Mouse (Mus musculus) intestine, embryonic 15.5 days (tissue): ENCODE data around the gene Tbc1d10a. TPM values are rescaled to one million over a fixed set of nuclear protein-coding genes. Genes with fewer than 3 reads are reported as not detected.

ENCODE experiments used
- ATAC-seq: fragments of 200-750 bp; cut with Nextera tagmentation; 2 replicates; pipeline ENCODE4 v1.8.0; 2017; ENCODE audit warnings: moderate TSS enrichment, moderate library complexity
- H3K27ac ChIP-seq: fragments of 300-500 bp; sonication (generic); 2 replicates; pipeline ENCODE4 v1.5.1; 2015; ENCODE audit warnings: mild to moderate bottlenecking, inconsistent platforms
- H3K27me3 ChIP-seq: fragments of 300-500 bp; sonication (generic); replicated peaks from 2 replicates; pipeline ENCODE4 v1.6.1; 2015; ENCODE audit warnings: inconsistent platforms
- H3K36me3 ChIP-seq: fragments of 300-500 bp; sonication (generic); 2 replicates; pipeline ENCODE4 v1.6.1; 2015; ENCODE audit warnings: inconsistent platforms
- H3K4me1 ChIP-seq: fragments of 300-500 bp; sonication (generic); replicated peaks from 2 replicates; pipeline ENCODE4 v1.6.1; 2015; ENCODE audit warnings: inconsistent platforms
- H3K4me2 ChIP-seq: fragments of 300-500 bp; sonication (generic); replicated peaks from 2 replicates; pipeline ENCODE4 v1.6.1; 2015; ENCODE audit warnings: mild to moderate bottlenecking, inconsistent platforms
- H3K4me3 ChIP-seq: fragments of 300-500 bp; sonication (generic); replicated peaks from 2 replicates; pipeline ENCODE4 v1.5.1; 2015; ENCODE audit warnings: inconsistent platforms
- H3K9ac ChIP-seq: fragments of 300-500 bp; sonication (generic); 2 replicates; pipeline ENCODE4 v1.6.1; 2015; ENCODE audit warnings: inconsistent platforms
- H3K9me3 ChIP-seq: fragments of 300-500 bp; sonication (generic); 2 replicates; pipeline ENCODE4 v1.6.1; 2016; ENCODE audit warnings: inconsistent platforms
- WGBS: fragments of 180-500 bp; shearing (Covaris S2); methylation state at CpG from one replicate; pipeline ENCODE4 v1.1.7; 2015; 5-methylcytosine and 5-hydroxymethylcytosine counted together
- polyA plus RNA-seq: library from polyadenylated mRNA; unstranded; fragments of >200 nt; fragmentation: Nextera tagmentation; extraction: Ambion mirVana; gene quantifications from 2 replicates; pipeline ENCODE4 v1.2.1, GENCODE M21; 2015

The Tbc1d10a gene
- polyA plus RNA-seq = 32.3 and 32.4 TPM in 2 replicates

DNA sequence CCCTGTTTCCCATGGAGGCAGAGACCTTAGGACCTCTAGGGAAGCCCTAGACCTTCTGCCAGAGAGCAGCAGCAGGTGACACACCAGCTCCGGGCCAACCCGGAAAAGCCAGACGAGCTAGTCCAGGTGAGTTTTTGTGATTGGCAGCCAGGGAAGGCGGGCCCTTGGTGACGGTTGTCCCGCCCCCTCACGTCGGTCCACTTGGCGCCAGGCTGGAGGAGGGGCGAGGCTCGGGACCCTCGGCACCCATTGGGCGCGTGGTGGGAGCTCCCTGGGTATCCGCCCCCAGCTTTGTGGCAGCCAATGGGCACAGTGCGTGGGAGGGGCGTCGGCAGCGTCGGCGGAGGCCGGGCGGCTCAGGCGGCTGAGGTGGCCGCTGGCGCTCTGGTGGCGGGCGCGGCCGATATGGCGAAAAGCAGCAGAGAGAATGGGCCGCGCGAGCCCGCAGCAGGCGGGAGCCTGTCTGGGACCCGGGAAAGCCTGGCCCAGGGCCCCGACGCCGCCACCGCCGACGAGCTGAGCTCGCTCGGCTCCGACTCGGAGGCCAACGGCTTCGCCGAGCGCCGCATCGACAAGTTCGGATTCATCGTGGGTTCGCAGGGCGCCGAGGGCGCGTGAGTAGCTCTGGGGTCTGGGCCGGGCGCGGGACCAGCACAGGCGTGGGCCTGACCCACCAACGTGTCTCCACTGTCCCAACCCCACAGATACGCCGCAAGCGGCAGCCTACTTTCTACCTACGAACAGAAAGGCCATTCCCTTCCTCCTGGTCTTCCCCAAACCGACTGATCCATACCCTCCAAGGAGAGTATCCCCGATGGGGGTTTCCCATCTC, at the start of gene Tbc1d10a:
Tbc1d10a (plus strand) TSS at position 304 of the 832 bp plus-strand sequence.
- H3K9ac ChIP-seq = peak within 1 kb of the TSS; percentile 93
- H3K4me1 ChIP-seq = peaks cover 27% of the 10 kb centered on the region
- H3K27ac ChIP-seq = peak within 1 kb of the TSS; percentile 67
- under 1% methylated on average over 70 of the region's 71 CpGs for WGBS
- H3K27me3 ChIP-seq = no peaks in the 10 kb centered on the region
- peaks cover 3% of the 10 kb centered on the region for H3K36me3 ChIP-seq
- ATAC-seq = peak; percentile 100
- H3K4me3 ChIP-seq = peak within 1 kb of the TSS; percentile 95
- H3K4me2 ChIP-seq = peak within 1 kb of the TSS; percentile 86
- H3K9me3 ChIP-seq = no peaks in the 10 kb centered on the region

DNA sequence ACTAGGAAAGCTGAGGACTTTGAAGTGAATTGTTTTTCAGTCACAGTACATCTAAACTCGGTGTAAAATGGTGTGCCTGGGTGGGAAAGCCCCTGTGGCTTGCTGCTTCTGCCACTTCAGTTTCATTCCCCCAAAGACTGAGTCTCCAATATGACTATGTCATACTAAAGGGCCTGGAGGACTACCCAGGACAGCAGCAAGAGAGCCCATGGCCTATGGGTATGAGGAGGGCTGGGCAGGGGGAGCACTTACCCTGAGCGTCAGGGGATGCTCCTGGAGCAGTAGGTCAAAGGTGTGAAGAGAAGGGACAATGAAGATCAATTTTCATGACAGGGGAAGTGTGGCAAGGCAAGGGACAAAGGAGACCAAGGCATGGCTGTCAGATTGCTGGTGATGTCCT, 47.6 kb upstream of the Tbc1d10a start:
- no peak for ATAC-seq
- Histone ChIP-seq H3K27me3 (no peaks in the 10 kb centered on the region), H3K36me3 (peaks cover 18% of the 10 kb centered on the region), H3K9me3 (no peaks in the 10 kb centered on the region), H3K4me3 (no peak overlapping the region), H3K27ac (no peak overlapping the region), H3K4me2 (no peak overlapping the region), H3K4me1 (peaks cover 10% of the 10 kb centered on the region; the same call in 1 of the 2 replicates), H3K9ac (no peak overlapping the region)
- 67% methylated on average over 2 of the region's 2 CpGs for WGBS

- Histone ChIP-seq H3K27me3 (no peaks in the 10 kb centered on the region), H3K4me2 (no peak overlapping the region), H3K27ac (no peak overlapping the region), H3K4me1 (peaks cover 2% of the 10 kb centered on the region; the same call in 1 of the 2 replicates), H3K9me3 (no peaks in the 10 kb centered on the region), H3K4me3 (no peak overlapping the region), H3K9ac (no peak overlapping the region), H3K36me3 (peaks cover 18% of the 10 kb centered on the region)
- ATAC-seq = no peak
Measured at GRCm38 (mm10) chr11:4141505-4141904, 45.1 kb upstream of the Tbc1d10a start.

DNA sequence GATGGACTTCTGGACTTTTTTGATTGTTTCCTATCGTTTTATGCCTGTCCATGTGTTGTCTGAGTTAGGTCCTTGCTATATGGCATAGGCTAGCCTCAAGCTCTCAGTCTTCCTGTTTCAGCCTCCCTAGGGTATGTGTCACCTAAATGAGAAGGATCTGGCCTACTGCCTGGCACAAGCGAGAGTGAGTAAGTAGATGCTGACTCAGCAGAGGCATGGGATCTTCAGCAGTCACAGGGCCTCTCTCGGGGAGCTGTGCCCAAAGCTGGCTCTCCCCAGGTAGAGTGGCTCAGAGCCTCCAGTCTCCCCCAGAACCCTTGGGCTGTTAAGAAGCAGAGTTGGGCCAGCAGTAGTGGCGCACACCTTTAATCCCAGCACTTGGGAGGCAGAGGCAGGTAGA, 44.2 kb upstream of the Tbc1d10a start:
- H3K4me3 ChIP-seq = no peak overlapping the region
- no peak overlapping the region for H3K9ac ChIP-seq
- H3K27ac ChIP-seq = no peak overlapping the region
- no peak for ATAC-seq
- no peak overlapping the region for H3K4me2 ChIP-seq
- no peaks in the 10 kb centered on the region for H3K27me3 ChIP-seq
- H3K36me3 ChIP-seq = peaks cover 16% of the 10 kb centered on the region
- no peaks in the 10 kb centered on the region for H3K9me3 ChIP-seq
- 86% methylated on average over 4 of the region's 4 CpGs for WGBS
- H3K4me1 ChIP-seq = no peaks in the 10 kb centered on the region

GRCm38 (mm10) chr11:4143281-4144062, 43.1 kb upstream of the Tbc1d10a start:
- 92% methylated on average over 21 of the region's 21 CpGs for WGBS
- no peak overlapping the region for H3K9ac ChIP-seq
- peaks cover 15% of the 10 kb centered on the region for H3K36me3 ChIP-seq
- H3K27ac ChIP-seq = no peak overlapping the region
- no peak for ATAC-seq
- H3K4me1 ChIP-seq = no peaks in the 10 kb centered on the region
- no peaks in the 10 kb centered on the region for H3K9me3 ChIP-seq
- H3K4me2 ChIP-seq = no peak overlapping the region
- no peak overlapping the region for H3K4me3 ChIP-seq
- no peaks in the 10 kb centered on the region for H3K27me3 ChIP-seq

DNA sequence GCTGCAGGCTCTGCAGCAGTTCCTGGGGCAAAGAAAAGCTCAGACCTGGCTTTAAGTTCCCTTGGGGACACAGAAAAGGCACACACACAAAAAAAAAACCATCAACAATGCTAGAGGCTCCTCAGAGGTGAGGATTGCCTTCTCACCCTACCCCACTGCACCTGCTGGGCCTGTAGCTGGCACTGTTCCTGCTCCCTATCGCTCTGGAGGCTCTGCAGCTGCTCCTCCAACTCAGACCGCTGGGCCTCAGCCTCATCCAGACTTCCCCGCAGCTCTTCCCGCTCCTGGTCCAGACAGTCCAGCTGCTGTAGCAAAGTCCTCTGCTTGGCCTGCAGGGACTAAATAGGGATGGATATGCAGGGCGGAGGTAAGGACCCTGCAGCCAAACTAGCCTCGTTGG, 40.2 kb upstream of the Tbc1d10a start:
- WGBS = 77% methylated on average over 6 of the region's 6 CpGs
- no peak overlapping the region for H3K27ac ChIP-seq

GRCm38 (mm10) chr11:4147098-4147497, 39.5 kb upstream of the Tbc1d10a start:
- H3K9me3 ChIP-seq = no peaks in the 10 kb centered on the region
- H3K27me3 ChIP-seq = no peaks in the 10 kb centered on the region
- H3K27ac ChIP-seq = no peak overlapping the region
- no peak overlapping the region for H3K4me2 ChIP-seq
- H3K36me3 ChIP-seq = peaks cover 7% of the 10 kb centered on the region
- 89% methylated on average over 10 of the region's 10 CpGs for WGBS
- no peak overlapping the region for H3K9ac ChIP-seq
- ATAC-seq = no peak
- H3K4me3 ChIP-seq = no peak overlapping the region
- no peaks in the 10 kb centered on the region for H3K4me1 ChIP-seq

More for the DNA sequence above, 40.2 kb upstream of the Tbc1d10a start:
- no peak overlapping the region for H3K4me3 ChIP-seq
- no peaks in the 10 kb centered on the region for H3K9me3 ChIP-seq
- H3K4me1 ChIP-seq = no peaks in the 10 kb centered on the region
- H3K9ac ChIP-seq = no peak overlapping the region
- H3K4me2 ChIP-seq = no peak overlapping the region
- no peaks in the 10 kb centered on the region for H3K27me3 ChIP-seq
- H3K36me3 ChIP-seq = peaks cover 12% of the 10 kb centered on the region
- ATAC-seq = no peak

DNA sequence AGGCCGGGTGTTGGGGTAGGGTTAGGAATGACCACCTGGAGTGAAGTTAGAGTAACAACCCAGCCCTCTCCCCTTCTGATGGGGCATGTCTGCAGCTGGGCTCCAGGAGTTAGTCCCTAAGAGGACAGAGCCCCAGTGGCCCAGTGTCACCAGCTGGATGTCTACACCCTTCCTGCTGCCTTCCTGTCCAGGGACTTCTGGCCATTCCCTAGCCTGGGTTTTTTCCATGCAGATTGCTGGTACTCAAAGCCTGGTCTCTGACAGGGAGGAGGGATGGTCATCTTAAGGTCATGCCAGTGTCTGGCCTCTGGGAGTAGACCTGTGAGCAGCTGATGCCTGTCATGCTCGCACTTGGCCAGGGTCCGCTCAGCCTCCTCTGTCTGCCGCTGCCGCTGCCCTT, 38.5 kb upstream of the Tbc1d10a start:
- Histone ChIP-seq H3K4me3 (no peak overlapping the region), H3K9me3 (no peaks in the 10 kb centered on the region), H3K4me1 (no peaks in the 10 kb centered on the region), H3K36me3 (peaks cover 4% of the 10 kb centered on the region), H3K27me3 (no peaks in the 10 kb centered on the region), H3K4me2 (no peak overlapping the region), H3K9ac (no peak overlapping the region), H3K27ac (no peak overlapping the region)
- ATAC-seq = no peak
- 86% methylated on average over 5 of the region's 5 CpGs for WGBS

- no peak for ATAC-seq
- Histone ChIP-seq H3K27ac (no peak overlapping the region), H3K4me1 (no peaks in the 10 kb centered on the region)
Measured at GRCm38 (mm10) chr11:4148536-4149156, 37.9 kb upstream of the Tbc1d10a start.

DNA sequence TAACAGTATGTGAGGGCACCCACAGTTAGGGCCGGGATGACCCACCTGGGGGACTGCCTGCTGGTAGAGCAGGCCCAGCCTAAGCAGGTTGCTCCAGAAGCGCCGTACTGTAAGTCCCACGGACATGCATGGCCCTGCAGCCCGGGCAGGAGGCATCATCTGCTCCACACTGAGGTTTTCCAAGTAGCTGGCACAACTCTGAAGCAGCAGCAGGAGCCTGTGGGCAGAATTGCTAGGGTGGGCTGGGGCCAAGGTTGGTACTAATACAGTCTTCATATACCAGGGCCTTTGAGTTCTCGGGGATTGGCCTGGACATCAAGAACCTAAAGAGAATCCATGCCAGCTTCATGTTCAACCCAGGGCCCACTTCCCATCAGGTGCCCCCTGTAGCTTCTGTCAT, 36.7 kb upstream of the Tbc1d10a start:
- H3K4me3 ChIP-seq = no peak overlapping the region
- H3K4me2 ChIP-seq = no peak overlapping the region
- ATAC-seq = no peak
- no peak overlapping the region for H3K27ac ChIP-seq
- no peaks in the 10 kb centered on the region for H3K4me1 ChIP-seq
- H3K27me3 ChIP-seq = no peaks in the 10 kb centered on the region
- H3K9ac ChIP-seq = no peak overlapping the region
- 90% methylated on average over 6 of the region's 6 CpGs for WGBS
- no peaks in the 10 kb centered on the region; the same call in 1 of the 2 replicates for H3K36me3 ChIP-seq
- H3K9me3 ChIP-seq = no peaks in the 10 kb centered on the region

More at GRCm38 (mm10) chr11:4148536-4149156, 37.9 kb upstream of the Tbc1d10a start:
- H3K36me3 ChIP-seq = no peaks in the 10 kb centered on the region; the same call in 1 of the 2 replicates
- H3K27me3 ChIP-seq = no peaks in the 10 kb centered on the region
- no peaks in the 10 kb centered on the region for H3K9me3 ChIP-seq
- H3K4me3 ChIP-seq = no peak overlapping the region
- no peak overlapping the region for H3K9ac ChIP-seq
- no peak overlapping the region for H3K4me2 ChIP-seq
- WGBS = 87% methylated on average over 9 of the region's 9 CpGs

- WGBS = 87% methylated on average over 7 of the region's 7 CpGs
- no peaks in the 10 kb centered on the region for H3K9me3 ChIP-seq
- no peak overlapping the region for H3K4me3 ChIP-seq
- H3K27me3 ChIP-seq = no peaks in the 10 kb centered on the region
- no peak overlapping the region for H3K27ac ChIP-seq
- no peaks in the 10 kb centered on the region for H3K36me3 ChIP-seq
- H3K4me2 ChIP-seq = no peak overlapping the region
- no peaks in the 10 kb centered on the region for H3K4me1 ChIP-seq
- no peak overlapping the region for H3K9ac ChIP-seq
- no peak for ATAC-seq
Measured at GRCm38 (mm10) chr11:4153694-4154093, 32.9 kb upstream of the Tbc1d10a start.

- no peak for ATAC-seq
- WGBS = 65% methylated on average over 5 of the region's 5 CpGs
- no peak overlapping the region for H3K4me3 ChIP-seq
Measured at GRCm38 (mm10) chr11:4155641-4156040, 30.9 kb upstream of the Tbc1d10a start.

More at GRCm38 (mm10) chr11:4155641-4156040, 30.9 kb upstream of the Tbc1d10a start:
- no peak overlapping the region for H3K27ac ChIP-seq
- no peaks in the 10 kb centered on the region for H3K27me3 ChIP-seq
- H3K4me1 ChIP-seq = peaks cover 7% of the 10 kb centered on the region; the same call in 1 of the 2 replicates
- no peak overlapping the region for H3K4me2 ChIP-seq
- H3K9me3 ChIP-seq = no peaks in the 10 kb centered on the region
- no peak overlapping the region for H3K9ac ChIP-seq
- H3K36me3 ChIP-seq = no peaks in the 10 kb centered on the region
